Mouse (Mus musculus) CH12.LX (cell line): ENCODE results near the gene Sema6d. TPM values are rescaled to one million over a fixed set of nuclear protein-coding genes. Genes with fewer than 3 reads are reported as not detected.

Experiments
- DNase-seq: peaks from one replicate; pipeline ENCODE4 v3.0.0-alpha.2; 2013; ENCODE audit errors: extremely low read depth
- H3K27ac ChIP-seq: 2 replicates; pipeline ENCODE4 v1.5.1; 2012; ENCODE audit warnings: low read depth, mild to moderate bottlenecking, control low read depth, moderate library complexity; ENCODE audit not compliant: insufficient read depth
- H3K27me3 ChIP-seq: replicated peaks from 2 replicates; pipeline ENCODE3; 2012; ENCODE audit warnings: inconsistent platforms
- H3K36me3 ChIP-seq, 2 experiments: replicated peaks in 1 of 2; 2 replicates each; pipeline versions ENCODE3 to v1.6.1; 2012; ENCODE audit warnings: inconsistent platforms in 1 of 2, low read length in 1 of 2, mild to moderate bottlenecking in 1 of 2, mixed read lengths in 1 of 2, moderate library complexity in 1 of 2; ENCODE audit not compliant: control insufficient read depth in 1 of 2, insufficient read depth in 1 of 2
- H3K4me1 ChIP-seq, 2 experiments: 2 replicates each; pipeline ENCODE4 v1.6.1; 2012; ENCODE audit warnings: inconsistent platforms in 1 of 2, moderate library complexity in 1 of 2; ENCODE audit not compliant: insufficient read depth in 2 of 2, control insufficient read depth in 1 of 2
- H3K4me2 ChIP-seq: 2 replicates; pipeline ENCODE4 v1.6.1; 2012; ENCODE audit warnings: low read depth, mild to moderate bottlenecking, control low read depth; ENCODE audit not compliant: poor library complexity, insufficient read depth, severe bottlenecking
- H3K4me3 ChIP-seq, 3 experiments: fragments of 150-350 bp in 1 of 3; sonication (generic) in 1 of 3; replicated peaks in 1 of 3; 2 replicates each; pipeline versions ENCODE3 to v1.5.1; 2011 to 2012; ENCODE audit warnings: low read depth in 2 of 3, low read length in 2 of 3, mild to moderate bottlenecking in 2 of 3, moderate library complexity in 2 of 3, control low read depth in 1 of 3, improper control_type of control experiment in 1 of 3, inconsistent platforms in 1 of 3, mixed read lengths in 1 of 3; ENCODE audit not compliant: poor library complexity in 1 of 3
- H3K79me2 ChIP-seq: replicated peaks from 2 replicates; pipeline ENCODE4 v1.6.1; 2012; ENCODE audit warnings: mild to moderate bottlenecking, moderate library complexity; ENCODE audit not compliant: control insufficient read depth, poor library complexity, insufficient read depth, severe bottlenecking; ENCODE audit errors: extremely low read depth
- H3K9ac ChIP-seq: 2 replicates; pipeline ENCODE4 v1.6.1; 2012; ENCODE audit warnings: low read depth, mild to moderate bottlenecking, control low read depth, moderate library complexity; ENCODE audit not compliant: insufficient read depth
- H3K9me3 ChIP-seq: replicated peaks from 2 replicates; pipeline ENCODE3; 2012; ENCODE audit warnings: low read length, inconsistent platforms, mixed read lengths
- CHD2 ChIP-seq: IDR thresholded peaks from 2 replicates; pipeline ENCODE4 v1.6.1; 2011; ENCODE audit warnings: low read length, improper control_type of control experiment
- E2F4 ChIP-seq: IDR thresholded peaks from 2 replicates; pipeline ENCODE4 v1.6.1; 2011; ENCODE audit warnings: low read depth, low read length, improper control_type of control experiment; ENCODE audit not compliant: insufficient replicate concordance
- ELF1 ChIP-seq: IDR thresholded peaks from 2 replicates; pipeline ENCODE4 v1.6.1; 2014; ENCODE audit warnings: low read depth, mild to moderate bottlenecking, inconsistent platforms, low read length, improper control_type of control experiment
- GABPA ChIP-seq: IDR thresholded peaks from 2 replicates; pipeline ENCODE4 v1.6.1; 2012; ENCODE audit warnings: low read depth, low read length, improper control_type of control experiment, inconsistent platforms; ENCODE audit not compliant: insufficient replicate concordance
- MAZ ChIP-seq: IDR thresholded peaks from 2 replicates; pipeline ENCODE4 v1.6.1; 2012; ENCODE audit warnings: low read depth, mild to moderate bottlenecking, inconsistent platforms, low read length, improper control_type of control experiment, moderate library complexity
- MYC ChIP-seq: IDR thresholded peaks from 2 replicates; pipeline ENCODE4 v1.6.1; 2011; ENCODE audit warnings: low read depth, mild to moderate bottlenecking, improper control_type of control experiment, low read length
- PAX5 ChIP-seq: IDR thresholded peaks from 2 replicates; pipeline ENCODE4 v1.6.1; 2012; ENCODE audit warnings: low read length, inconsistent platforms, mixed read lengths
- RAD21 ChIP-seq: IDR thresholded peaks from 2 replicates; pipeline ENCODE4 v1.6.1; 2011; ENCODE audit warnings: low read depth, mild to moderate bottlenecking, low read length, improper control_type of control experiment, moderate library complexity
- SMC3 ChIP-seq: IDR thresholded peaks from 2 replicates; pipeline ENCODE4 v1.6.1; 2011; ENCODE audit warnings: low read depth, low read length, improper control_type of control experiment
- TBP ChIP-seq: conservative IDR thresholded peaks from 2 replicates; pipeline ENCODE4 v1.6.1; 2011; ENCODE audit warnings: low read depth, low read length, improper control_type of control experiment
- TCF12 ChIP-seq: IDR thresholded peaks from 2 replicates; pipeline ENCODE4 v1.6.1; 2014; ENCODE audit warnings: low read depth, mild to moderate bottlenecking, inconsistent platforms, low read length, improper control_type of control experiment
- USF2 ChIP-seq: conservative IDR thresholded peaks from 2 replicates; pipeline ENCODE4 v1.6.1; 2011; ENCODE audit warnings: low read depth, low read length, improper control_type of control experiment
- ZC3H11A ChIP-seq: IDR thresholded peaks from 2 replicates; pipeline ENCODE4 v1.6.1; 2012; ENCODE audit warnings: low read depth, mild to moderate bottlenecking, inconsistent platforms, low read length, improper control_type of control experiment
- ZMIZ1 ChIP-seq: IDR thresholded peaks from 2 replicates; pipeline ENCODE4 v1.6.1; 2012; ENCODE audit warnings: low read depth, mild to moderate bottlenecking, inconsistent platforms, low read length, improper control_type of control experiment
- dilution Hi-C: fragments of 300-500 bp; cut with MboI; formaldehyde crosslinking; loops from 2 replicates; pipeline ENCODE4 v1.14.3; 2020; ENCODE audit warnings: low sequenced_read_pairs; ENCODE audit not compliant: extremely low pct_unique_long_range_greater_than_20kb, extremely low pct_ligation_motif_present
- in situ Hi-C: fragments of 300-500 bp; cut with MboI; formaldehyde crosslinking; loops from 3 replicates; pipeline ENCODE4 v1.14.3; 2019; ENCODE audit warnings: low sequenced_read_pairs, low pct_ligation_motif_present, low pct_unique_long_range_greater_than_20kb, mixed read lengths
- polyA plus RNA-seq: library from polyadenylated mRNA; unstranded; fragments of >175 nt; gene quantifications from 2 replicates; pipeline ENCODE4 v1.2.1, GENCODE M21; 2012; ENCODE audit warnings: low read depth; ENCODE audit not compliant: insufficient read length
- total RNA-seq, 2 experiments: library from RNA; depleted of rRNA; stranded (reverse); fragments of 300-350 nt in 1 of 2; fragments of >200 nt in 1 of 2; gene quantifications; 2 replicates each; pipeline ENCODE4 v1.2.3; 2012 to 2014

The Sema6d gene
- total and polyA plus RNA-seq, 3 experiments = not detected

DNA sequence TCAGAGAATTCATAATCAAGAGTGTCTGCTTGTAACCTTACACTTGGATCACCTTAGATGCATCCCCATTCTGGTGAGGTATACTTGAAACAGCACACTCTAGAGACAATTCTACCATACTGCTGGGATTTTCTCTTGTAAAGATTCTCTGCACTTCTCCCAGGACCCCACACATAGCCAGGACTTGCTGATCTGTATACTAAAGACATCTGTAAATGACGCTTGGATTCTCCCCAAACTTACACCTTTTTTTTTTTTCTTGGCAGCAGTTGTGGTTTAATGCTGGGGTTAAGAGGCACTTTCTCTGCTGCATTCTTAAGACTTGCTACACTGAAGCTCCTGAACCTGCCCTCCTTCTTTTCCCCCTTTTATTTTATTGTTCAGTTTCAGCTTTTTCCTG is 68.4 kb downstream of the Sema6d start:
- H3K9ac ChIP-seq = no peak overlapping the region
- no peak overlapping the region for H3K27ac ChIP-seq
- no peaks in the 10 kb centered on the region for H3K4me1 ChIP-seq
- no peak for DNase-seq
- dilution Hi-C loops = no loop called here
- H3K9me3 ChIP-seq = peaks cover 43% of the 10 kb centered on the region
- no peaks in the 10 kb centered on the region for H3K27me3 ChIP-seq
- no peak overlapping the region for H3K4me2 ChIP-seq
- TF ChIP-seq TCF12 (no peak), E2F4 (no peak), SMC3 (no peak), MAZ (no peak), ZC3H11A (no peak), CHD2 (no peak), TBP (no peak), USF2 (no peak), RAD21 (no peak)
- TF ChIP-seq, all 38 proteins: peak for 0
- Histone ChIP-seq H3K36me3 (no peaks in the 10 kb centered on the region), H3K79me2 (no peaks in the 10 kb centered on the region), H3K4me3 (no peak overlapping the region)
- in situ Hi-C loops = no loop called here

DNA sequence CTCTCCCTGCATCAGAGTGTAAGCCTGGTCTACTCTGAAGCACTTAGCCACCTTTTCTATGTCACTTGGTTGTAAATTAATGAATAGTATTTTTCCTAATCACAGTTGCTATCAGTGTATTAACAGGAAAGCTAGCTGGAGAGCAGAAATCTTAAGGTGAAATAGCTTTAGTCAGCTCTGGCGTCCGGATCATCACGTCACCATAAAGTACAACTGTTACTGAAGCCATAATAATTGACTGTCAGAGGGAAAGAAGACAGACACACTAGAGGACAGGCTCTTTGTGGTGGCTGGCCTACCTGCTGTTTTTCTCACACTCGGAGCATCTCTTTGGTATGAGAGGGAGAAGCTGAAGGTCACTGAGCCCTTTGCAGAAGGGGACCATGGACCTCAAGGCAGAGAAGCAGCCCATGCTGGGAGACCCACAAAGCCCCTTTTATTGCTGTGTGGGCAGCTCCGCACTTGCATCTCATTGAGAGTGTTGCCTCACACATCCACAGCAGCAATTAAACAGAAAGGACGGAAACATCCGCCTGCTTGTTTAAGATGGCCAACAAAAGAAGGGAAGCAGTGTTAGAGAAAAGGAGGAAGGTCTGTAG is 72.3 kb downstream of the Sema6d start:
- Histone ChIP-seq H3K36me3 (no peaks in the 10 kb centered on the region), H3K4me3 (no peak overlapping the region), H3K27me3 (no peaks in the 10 kb centered on the region), H3K9me3 (peaks cover 70% of the 10 kb centered on the region), H3K27ac (no peak overlapping the region), H3K4me2 (no peak overlapping the region), H3K79me2 (no peaks in the 10 kb centered on the region), H3K9ac (no peak overlapping the region), H3K4me1 (no peaks in the 10 kb centered on the region)
- in situ Hi-C loops (no loop called here), dilution Hi-C loops (no loop called here)
- no peak for DNase-seq
- TF ChIP-seq ELF1 = no peak
- TF ChIP-seq MYC = no peak
- no peak for TF ChIP-seq GABPA
- TF ChIP-seq ZMIZ1 = no peak
- TF ChIP-seq ZC3H11A = no peak
- TF ChIP-seq E2F4 = no peak
- TF ChIP-seq PAX5 = no peak
